Mouse (Mus musculus): ENCODE measurements around the gene Ykt6. TPM values are rescaled to one million over a fixed set of nuclear protein-coding genes. Genes with fewer than 3 reads are reported as not detected.

The Ykt6 gene
- total RNA-seq, 2 experiments from 2014 or later: 60.9 to 64.9 TPM

DNA sequence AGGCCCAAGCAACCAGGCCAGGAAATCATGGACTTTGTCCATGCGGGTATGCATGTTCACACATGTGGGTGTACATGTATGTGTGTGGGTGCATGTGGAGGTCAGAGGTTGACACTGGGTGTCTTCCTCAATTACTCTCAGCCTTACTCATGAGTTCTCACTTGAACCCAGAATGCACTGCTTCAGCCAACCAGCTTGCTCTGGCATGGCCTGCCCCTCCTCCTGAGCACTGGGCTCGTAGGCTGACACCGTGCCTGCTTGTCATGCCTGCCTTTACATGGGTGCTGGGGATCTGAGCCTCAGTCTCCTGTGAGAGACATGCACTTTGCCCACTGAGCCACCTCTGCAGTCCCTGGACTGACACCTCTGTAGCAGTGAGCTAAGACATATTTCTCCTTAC is 56.4 kb downstream of the Ykt6 start:
- DNase-seq (ENCODE audit: low spot score): no peak
- intact Hi-C loops (cut with DNase I): no loop called here

DNA sequence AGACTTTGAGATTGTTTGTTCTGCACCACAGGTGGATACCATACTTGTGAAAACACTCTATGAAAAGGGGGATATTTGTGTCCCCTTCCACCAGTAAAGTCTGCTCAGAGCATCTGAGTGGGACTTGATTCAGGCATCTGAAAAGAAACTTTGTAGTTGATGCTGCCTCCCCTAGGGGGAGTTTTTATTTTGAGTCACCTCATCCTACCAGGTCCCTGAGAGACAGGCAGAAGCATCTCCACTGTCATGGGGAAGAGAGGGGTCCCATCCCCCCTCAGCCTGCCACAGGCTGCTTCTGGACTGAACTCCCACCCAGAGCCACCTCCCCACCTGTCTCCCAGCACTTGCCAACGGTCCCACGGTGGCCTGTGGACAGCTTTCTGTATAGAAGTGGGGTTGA is 57.9 kb downstream of the Ykt6 start:
- DNase-seq (ENCODE audit: low spot score): no peak
- intact Hi-C loops (cut with DNase I): no loop called here

DNA sequence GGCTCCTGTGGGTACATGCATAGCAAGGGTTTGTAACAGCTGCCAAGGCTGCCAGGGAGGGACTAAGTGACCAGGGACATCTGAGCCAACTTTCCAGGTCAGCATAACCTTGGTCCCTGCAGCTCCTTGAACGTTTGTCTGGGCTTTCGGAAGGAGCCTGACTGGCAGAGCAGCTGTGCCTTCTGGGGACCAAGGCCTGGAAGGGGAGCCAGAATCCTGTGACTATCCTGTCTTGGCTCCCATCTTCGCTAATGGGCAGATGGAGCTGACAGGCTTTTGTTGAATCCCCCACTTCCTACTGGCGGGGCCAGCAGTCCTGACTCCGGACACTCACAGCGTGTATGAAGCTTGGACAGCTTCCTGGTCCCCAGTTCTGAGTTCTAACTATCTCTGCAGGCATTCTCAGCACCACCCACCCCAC is 59.5 kb downstream of the Ykt6 start:
- intact Hi-C loops (cut with DNase I): no loop called here
- DNase-seq (ENCODE audit: low spot score): no peak

DNA sequence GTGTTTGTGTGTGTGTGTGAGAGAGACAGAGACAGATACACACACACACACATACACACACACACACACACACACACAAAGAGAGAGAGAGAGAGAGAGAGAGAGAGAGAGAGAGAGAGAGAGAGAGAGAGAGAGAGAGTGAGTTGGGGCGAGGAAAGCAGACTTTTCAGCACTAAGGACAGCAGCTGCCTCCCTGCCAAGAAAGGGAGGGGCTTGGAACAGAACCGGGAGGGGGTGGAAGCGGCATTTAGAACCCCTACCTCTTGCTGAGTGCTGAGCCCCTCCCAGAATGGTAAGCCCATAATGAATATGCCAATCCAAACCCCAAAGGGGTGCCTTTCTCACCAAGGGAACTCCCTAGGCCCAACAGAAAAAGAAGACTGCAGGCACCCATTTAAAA is 60.9 kb downstream of the Ykt6 start:
- no peak for DNase-seq (ENCODE audit: low spot score)
- intact Hi-C loops (cut with DNase I): no loop called here

DNA sequence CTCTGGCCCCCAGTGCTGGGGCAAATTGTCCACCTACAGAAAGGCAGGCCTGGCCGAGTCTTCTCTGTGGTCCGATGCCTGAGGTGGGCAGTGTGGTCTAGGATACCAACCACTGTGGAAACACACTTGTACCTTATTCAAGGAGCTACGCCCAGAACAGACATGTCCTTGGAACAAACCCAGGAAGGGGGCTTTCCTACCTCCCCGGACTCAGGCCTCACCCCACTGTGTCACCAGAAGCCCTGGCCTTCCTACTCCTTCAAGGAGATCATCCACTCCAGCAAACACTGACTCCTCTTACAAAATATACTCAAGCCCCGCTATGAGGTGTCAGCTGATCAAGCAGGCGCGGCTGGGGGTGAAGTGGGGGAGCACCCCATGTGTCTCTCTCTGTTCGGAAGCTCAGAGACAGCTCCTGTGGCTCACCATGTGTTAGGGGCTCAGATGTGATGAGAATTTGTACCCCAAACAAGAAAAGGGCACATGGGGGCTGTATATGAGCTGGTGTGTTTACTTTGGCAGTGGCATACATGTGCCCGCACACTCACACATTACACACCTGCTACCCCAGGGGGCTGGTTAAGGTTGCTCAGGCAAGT is 61.4 kb downstream of the Ykt6 start:
- no peak for DNase-seq (ENCODE audit: low spot score)
- intact Hi-C loops (cut with DNase I): no loop called here

Other genes with a start within 250 kb of the Ykt6 start
- gene Mrps24, start 240.0 kb upstream of the Ykt6 start, total RNA-seq (2021): 100 to 1,000 TPM; 145 to 152 TPM
- gene Urgcp, start 193.3 kb upstream of the Ykt6 start, total RNA-seq (2021): 10 to 100 TPM; 56.7 to 68.6 TPM
- gene Dbnl, start 167.2 kb upstream of the Ykt6 start, total RNA-seq (2021): 10 to 100 TPM; 26.1 to 27.2 TPM
- 100 to 1,000 TPM; 914 to 924 TPM for gene Pgam2, start 152.0 kb upstream of the Ykt6 start, total RNA-seq (2021)
- gene Polm, start 117.7 kb upstream of the Ykt6 start, total RNA-seq (2021): 1 to 10 TPM; 3.0 to 3.6 TPM
- gene Aebp1, start 93.7 kb upstream of the Ykt6 start, total RNA-seq (2021): 10 to 100 TPM; 18.5 to 23.3 TPM
- 10 to 100 TPM; 29.2 to 33.2 TPM for gene Pold2, start 77.4 kb upstream of the Ykt6 start, total RNA-seq (2021)
- gene Myl7, start 56.9 kb upstream of the Ykt6 start, total RNA-seq (2021): 100 to 1,000 TPM; 742 to 813 TPM
- gene Gck, start 5.6 kb upstream of the Ykt6 start, total RNA-seq (2021): 1 to 10 TPM; 7.4 to 9.4 TPM
- 1 to 10 TPM; 6.2 to 6.5 TPM for gene Camk2b, start 110.7 kb downstream of the Ykt6 start, total RNA-seq (2021)
- under 1 TPM in 1 of 2 experiments, not detected in 1; 0.17 TPM for gene A730071L15Rik, start 244.3 kb downstream of the Ykt6 start, total RNA-seq (2021)
- gene Nudcd3, start 244.7 kb downstream of the Ykt6 start, total RNA-seq (2021): 10 to 100 TPM; 59.3 to 59.6 TPM